Mouse (Mus musculus) cerebellum, adult 2 months (tissue): ENCODE measurements around the gene 5031439G07Rik. TPM values are rescaled to one million over a fixed set of nuclear protein-coding genes. Genes with fewer than 3 reads are reported as not detected.
A peak's percentile ranks its signal among the peaks of the same experiment; 100 is the strongest.

Source experiments
- DNase-seq, 2 experiments: peaks; one replicate each; pipeline ENCODE4 v3.0.0; 2021
- H3K27ac ChIP-seq: fragments of 200-500 bp; 2 replicates; pipeline ENCODE4 v1.5.1; 2012; ENCODE audit warnings: low read length, control low read depth, inconsistent platforms; ENCODE audit not compliant: insufficient read depth
- H3K27me3 ChIP-seq: fragments of 200-500 bp; 2 replicates; pipeline ENCODE4 v1.6.1; 2012; ENCODE audit warnings: inconsistent platforms, mild to moderate bottlenecking, low read length, moderate library complexity; ENCODE audit not compliant: control insufficient read depth, insufficient read depth
- H3K4me1 ChIP-seq: fragments of 200-500 bp; 2 replicates; pipeline ENCODE4 v1.6.1; 2011; ENCODE audit warnings: low read length; ENCODE audit not compliant: control insufficient read depth, insufficient read depth
- H3K4me3 ChIP-seq: fragments of 200-500 bp; replicated peaks from 2 replicates; pipeline ENCODE3; 2011; ENCODE audit warnings: mild to moderate bottlenecking, low read depth, low read length, control low read depth; ENCODE audit not compliant: insufficient read depth
- CTCF ChIP-seq: fragments of 200-500 bp; IDR thresholded peaks from 2 replicates; pipeline ENCODE4 v1.5.1; 2011; ENCODE audit warnings: low read depth, mild to moderate bottlenecking, control low read depth, low read length, moderate library complexity, borderline replicate concordance; ENCODE audit not compliant: insufficient read depth
- POLR2A ChIP-seq: fragments of 200-500 bp; IDR thresholded peaks from 2 replicates; pipeline ENCODE4 v1.6.1; 2011; ENCODE audit warnings: low read length, control low read depth, borderline replicate concordance; ENCODE audit not compliant: insufficient read depth
- WGBS: fragments of 180-500 bp; shearing (Covaris S2); methylation state at CpG from one replicate; pipeline ENCODE4 v1.1.7; 2018; 5-methylcytosine and 5-hydroxymethylcytosine counted together
- polyA plus RNA-seq: library from polyadenylated mRNA; depleted of rRNA; stranded (reverse); fragments of >200 nt; gene quantifications from 2 replicates; pipeline ENCODE4 v1.2.3, GENCODE M21; 2012

The 5031439G07Rik gene
- polyA plus RNA-seq, 1 experiment, result 116 TPM

GRCm38 (mm10) chr15:84987020-84987815 lies 1.1 kb downstream of the 5031439G07Rik start:
- no peak for TF ChIP-seq CTCF
- no peak for TF ChIP-seq POLR2A
- Histone ChIP-seq H3K4me3 (peak overlapping the region; percentile 64), H3K27me3 (no peaks in the 10 kb centered on the region), H3K27ac (peak overlapping the region; percentile 18; the same call in 1 of the 2 replicates), H3K4me1 (peaks cover 20% of the 10 kb centered on the region)
- under 1% methylated on average over 46 of the region's 53 CpGs for WGBS
- peak in 1 of 2 experiments; percentile 65 for DNase-seq

GRCm38 (mm10) chr15:84986171-84987019 lies 2.0 kb downstream of the 5031439G07Rik start:
- Histone ChIP-seq H3K27ac (0 out of 2 replicates have a peak overlapping the region, but pooled peaks have one; percentile 18), H3K4me3 (peak overlapping the region; percentile 64), H3K27me3 (no peaks in the 10 kb centered on the region), H3K4me1 (peaks cover 28% of the 10 kb centered on the region)
- peak in 1 of 2 experiments; percentile 30 for DNase-seq
- no peak for TF ChIP-seq POLR2A
- no peak for TF ChIP-seq CTCF
- WGBS, result 32% methylated on average over 4 of the region's 4 CpGs

GRCm38 (mm10) chr15:84985516-84986160 lies 2.7 kb downstream of the 5031439G07Rik start:
- Histone ChIP-seq H3K4me1 (peaks cover 28% of the 10 kb centered on the region), H3K4me3 (no peak overlapping the region), H3K27me3 (no peaks in the 10 kb centered on the region), H3K27ac (no peak overlapping the region)
- 54% methylated on average over 12 of the region's 12 CpGs for WGBS
- TF ChIP-seq CTCF, result no peak
- DNase-seq, result no peak

GRCm38 (mm10) chr15:84983721-84984120 lies 4.6 kb downstream of the 5031439G07Rik start:
- H3K4me1 ChIP-seq, result peaks cover 32% of the 10 kb centered on the region
- TF ChIP-seq CTCF (no peak), POLR2A (no peak)
- H3K27ac ChIP-seq, result no peak overlapping the region
- no peak overlapping the region for H3K4me3 ChIP-seq
- DNase-seq, result no peak
- 65% methylated on average over 7 of the region's 7 CpGs for WGBS
- no peaks in the 10 kb centered on the region for H3K27me3 ChIP-seq

GRCm38 (mm10) chr15:84982888-84983287 lies 5.5 kb downstream of the 5031439G07Rik start:
- Histone ChIP-seq H3K4me3 (no peak overlapping the region), H3K27ac (no peak overlapping the region), H3K27me3 (no peaks in the 10 kb centered on the region), H3K4me1 (peaks cover 32% of the 10 kb centered on the region)
- no peak for DNase-seq
- TF ChIP-seq POLR2A (no peak), CTCF (no peak)
- 78% methylated on average over 3 of the region's 3 CpGs for WGBS

GRCm38 (mm10) chr15:84981609-84982313 lies 6.6 kb downstream of the 5031439G07Rik start:
- DNase-seq, result no peak
- Histone ChIP-seq H3K27ac (no peak overlapping the region), H3K4me3 (no peak overlapping the region), H3K4me1 (peaks cover 35% of the 10 kb centered on the region), H3K27me3 (no peaks in the 10 kb centered on the region)
- TF ChIP-seq POLR2A, result no peak
- no peak for TF ChIP-seq CTCF
- 25% methylated on average over 9 of the region's 9 CpGs for WGBS

- 60% methylated on average over 4 of the region's 4 CpGs for WGBS
- no peak for TF ChIP-seq CTCF
- no peak for TF ChIP-seq POLR2A
- Histone ChIP-seq H3K4me3 (no peak overlapping the region), H3K27me3 (no peaks in the 10 kb centered on the region), H3K27ac (peak overlapping the region; percentile 22; the same call in 1 of the 2 replicates), H3K4me1 (peaks cover 45% of the 10 kb centered on the region)
- peak in 1 of 2 experiments; percentile 32 for DNase-seq
Measured at GRCm38 (mm10) chr15:84975729-84976128, 12.6 kb downstream of the 5031439G07Rik start.
